Mouse (Mus musculus): ENCODE results near the gene Lrrc23. TPM values are rescaled to one million over a fixed set of nuclear protein-coding genes. Genes with fewer than 3 reads are reported as not detected.
"Not testable (repeated sequence)": the region's sequence is repeated elsewhere in the genome, so short reads cannot be mapped to it uniquely, and the experiment has no call there.

Lrrc23 gene
- polyA plus RNA-seq, 1 experiment from 2014 or later = 0.11 TPM

- H3K9me3 ChIP-seq (ENCODE audit: control insufficient read depth, low read length) = no peaks in the 10 kb centered on the region
- WGBS = 79% methylated on average over 3 of the region's 3 CpGs
- H3K4me3 ChIP-seq (ENCODE audit: low read depth, low read length) = no peak overlapping the region
- H3K27me3 ChIP-seq (replicated peaks; ENCODE audit: control insufficient read depth, insufficient read depth, low read length) = no peaks in the 10 kb centered on the region
- H3K4me1 ChIP-seq (replicated peaks; ENCODE audit: control insufficient read depth, insufficient read depth, low read length) = peaks cover 20% of the 10 kb centered on the region
- no peak overlapping the region for H3K4me2 ChIP-seq
- DNase-seq (ENCODE audit: low spot score) (no peak), ATAC-seq (replicated peaks; ENCODE audit: low FRiP score) (no peak)
- H3K27ac ChIP-seq (ENCODE audit: low read depth, low read length) = no peak overlapping the region
- H3K9ac ChIP-seq (ENCODE audit: low read depth, low read length) = no peak overlapping the region
- no peaks in the 10 kb centered on the region for H3K36me3 ChIP-seq (ENCODE audit: control insufficient read depth, insufficient read depth, low read length)
Observed at GRCm38 (mm10) chr6:124804341-124804740, 24.8 kb upstream of the Lrrc23 start.

- H3K9ac ChIP-seq (ENCODE audit: low read depth, low read length); H3K27me3 ChIP-seq (replicated peaks; ENCODE audit: control insufficient read depth, insufficient read depth, low read length); ATAC-seq (replicated peaks; ENCODE audit: low FRiP score); H3K4me3 ChIP-seq (ENCODE audit: low read depth, low read length); H3K4me2 ChIP-seq; H3K9me3 ChIP-seq (ENCODE audit: control insufficient read depth, low read length); DNase-seq (ENCODE audit: low spot score); H3K36me3 ChIP-seq (ENCODE audit: control insufficient read depth, insufficient read depth, low read length); H3K27ac ChIP-seq (ENCODE audit: low read depth, low read length): not testable (repeated sequence)
- peaks cover 20% of the 10 kb centered on the region for H3K4me1 ChIP-seq (replicated peaks; ENCODE audit: control insufficient read depth, insufficient read depth, low read length)
- WGBS = 88% methylated on average over 4 of the region's 4 CpGs
Observed at GRCm38 (mm10) chr6:124803691-124804090, 24.2 kb upstream of the Lrrc23 start.

GRCm38 (mm10) chr6:124803061-124803460 lies 23.5 kb upstream of the Lrrc23 start:
- Histone ChIP-seq H3K9me3 (ENCODE audit: control insufficient read depth, low read length) (no peaks in the 10 kb centered on the region), H3K36me3 (ENCODE audit: control insufficient read depth, insufficient read depth, low read length) (no peaks in the 10 kb centered on the region), H3K9ac (ENCODE audit: low read depth, low read length) (no peak overlapping the region), H3K4me3 (ENCODE audit: low read depth, low read length) (no peak overlapping the region), H3K4me2 (no peak overlapping the region; the same call in 1 of the 2 replicates), H3K4me1 (replicated peaks; ENCODE audit: control insufficient read depth, insufficient read depth, low read length) (peaks cover 18% of the 10 kb centered on the region), H3K27me3 (replicated peaks; ENCODE audit: control insufficient read depth, insufficient read depth, low read length) (no peaks in the 10 kb centered on the region), H3K27ac (ENCODE audit: low read depth, low read length) (no peak overlapping the region)
- ATAC-seq (replicated peaks; ENCODE audit: low FRiP score) (no peak), DNase-seq (ENCODE audit: low spot score) (no peak)
- 65% methylated on average over 3 of the region's 3 CpGs for WGBS

- not testable (repeated sequence) for H3K36me3 ChIP-seq (ENCODE audit: control insufficient read depth, insufficient read depth, low read length); H3K9me3 ChIP-seq (ENCODE audit: control insufficient read depth, low read length); DNase-seq (ENCODE audit: low spot score); H3K27me3 ChIP-seq (replicated peaks; ENCODE audit: control insufficient read depth, insufficient read depth, low read length)
- peak; percentile 47 for ATAC-seq (replicated peaks; ENCODE audit: low FRiP score)
- WGBS = 13% methylated on average over 4 of the region's 9 CpGs
- Histone ChIP-seq H3K27ac (ENCODE audit: low read depth, low read length) (peak overlapping the region; percentile 77), H3K4me2 (peak overlapping the region; percentile 65), H3K4me1 (replicated peaks; ENCODE audit: control insufficient read depth, insufficient read depth, low read length) (peaks cover 13% of the 10 kb centered on the region), H3K9ac (ENCODE audit: low read depth, low read length) (peak overlapping the region; percentile 55), H3K4me3 (ENCODE audit: low read depth, low read length) (peak overlapping the region; percentile 28)
Observed at GRCm38 (mm10) chr6:124802400-124802799, 22.9 kb upstream of the Lrrc23 start.

GRCm38 (mm10) chr6:124796200-124796599 lies 16.7 kb upstream of the Lrrc23 start:
- Histone ChIP-seq H3K4me3 (ENCODE audit: low read depth, low read length) (no peak overlapping the region), H3K4me2 (no peak overlapping the region), H3K4me1 (replicated peaks; ENCODE audit: control insufficient read depth, insufficient read depth, low read length) (0 out of 2 replicates have a peak, but pooled peaks cover 5% of the 10 kb centered on the region), H3K9ac (ENCODE audit: low read depth, low read length) (no peak overlapping the region), H3K9me3 (ENCODE audit: control insufficient read depth, low read length) (no peaks in the 10 kb centered on the region), H3K27ac (ENCODE audit: low read depth, low read length) (peak overlapping the region; percentile 34; the same call in 1 of the 2 replicates), H3K27me3 (replicated peaks; ENCODE audit: control insufficient read depth, insufficient read depth, low read length) (no peaks in the 10 kb centered on the region), H3K36me3 (ENCODE audit: control insufficient read depth, insufficient read depth, low read length) (no peaks in the 10 kb centered on the region)
- DNase-seq (ENCODE audit: low spot score) (no peak), ATAC-seq (replicated peaks; ENCODE audit: low FRiP score) (no peak)
- 90% methylated on average over 2 of the region's 2 CpGs for WGBS

GRCm38 (mm10) chr6:124795781-124796180 lies 16.3 kb upstream of the Lrrc23 start:
- WGBS = 81% methylated on average over 4 of the region's 4 CpGs
- no peak overlapping the region for H3K4me3 ChIP-seq (ENCODE audit: low read depth, low read length)
- 0 out of 2 replicates have a peak, but pooled peaks cover 5% of the 10 kb centered on the region for H3K4me1 ChIP-seq (replicated peaks; ENCODE audit: control insufficient read depth, insufficient read depth, low read length)
- DNase-seq (ENCODE audit: low spot score) = no peak
- no peak overlapping the region for H3K9ac ChIP-seq (ENCODE audit: low read depth, low read length)
- H3K27me3 ChIP-seq (replicated peaks; ENCODE audit: control insufficient read depth, insufficient read depth, low read length) = no peaks in the 10 kb centered on the region
- no peaks in the 10 kb centered on the region for H3K9me3 ChIP-seq (ENCODE audit: control insufficient read depth, low read length)
- no peak for ATAC-seq (replicated peaks; ENCODE audit: low FRiP score)
- H3K27ac ChIP-seq (ENCODE audit: low read depth, low read length) = peak overlapping the region; percentile 34; the same call in 1 of the 2 replicates
- H3K4me2 ChIP-seq = no peak overlapping the region
- H3K36me3 ChIP-seq (ENCODE audit: control insufficient read depth, insufficient read depth, low read length) = no peaks in the 10 kb centered on the region

GRCm38 (mm10) chr6:124791911-124792310 lies 12.4 kb upstream of the Lrrc23 start:
- Histone ChIP-seq H3K4me2 (no peak overlapping the region), H3K4me3 (ENCODE audit: low read depth, low read length) (no peak overlapping the region), H3K4me1 (replicated peaks; ENCODE audit: control insufficient read depth, insufficient read depth, low read length) (peaks cover 5% of the 10 kb centered on the region; the same call in 1 of the 2 replicates), H3K9me3 (ENCODE audit: control insufficient read depth, low read length) (no peaks in the 10 kb centered on the region), H3K27ac (ENCODE audit: low read depth, low read length) (no peak overlapping the region), H3K9ac (ENCODE audit: low read depth, low read length) (no peak overlapping the region), H3K27me3 (replicated peaks; ENCODE audit: control insufficient read depth, insufficient read depth, low read length) (no peaks in the 10 kb centered on the region), H3K36me3 (ENCODE audit: control insufficient read depth, insufficient read depth, low read length) (no peaks in the 10 kb centered on the region)
- no peak for ATAC-seq (replicated peaks; ENCODE audit: low FRiP score)
- WGBS = 86% methylated on average over 3 of the region's 3 CpGs
- DNase-seq (ENCODE audit: low spot score) = no peak

- Histone ChIP-seq H3K9me3 (ENCODE audit: control insufficient read depth, low read length) (no peaks in the 10 kb centered on the region), H3K4me3 (ENCODE audit: low read depth, low read length) (no peak overlapping the region), H3K4me1 (replicated peaks; ENCODE audit: control insufficient read depth, insufficient read depth, low read length) (no peaks in the 10 kb centered on the region; the same call in 1 of the 2 replicates), H3K9ac (ENCODE audit: low read depth, low read length) (no peak overlapping the region), H3K27ac (ENCODE audit: low read depth, low read length) (no peak overlapping the region), H3K36me3 (ENCODE audit: control insufficient read depth, insufficient read depth, low read length) (no peaks in the 10 kb centered on the region), H3K27me3 (replicated peaks; ENCODE audit: control insufficient read depth, insufficient read depth, low read length) (no peaks in the 10 kb centered on the region), H3K4me2 (no peak overlapping the region)
- DNase-seq (ENCODE audit: low spot score) (no peak), ATAC-seq (replicated peaks; ENCODE audit: low FRiP score) (no peak)
- WGBS = 67% methylated on average over 4 of the region's 4 CpGs
Observed at GRCm38 (mm10) chr6:124790121-124790520, 10.6 kb upstream of the Lrrc23 start.

GRCm38 (mm10) chr6:124789519-124789918 lies 10.0 kb upstream of the Lrrc23 start:
- no peaks in the 10 kb centered on the region; the same call in 1 of the 2 replicates for H3K4me1 ChIP-seq (replicated peaks; ENCODE audit: control insufficient read depth, insufficient read depth, low read length)
- H3K4me3 ChIP-seq (ENCODE audit: low read depth, low read length) = no peak overlapping the region
- ATAC-seq (replicated peaks; ENCODE audit: low FRiP score) (no peak), DNase-seq (ENCODE audit: low spot score) (no peak)
- H3K36me3 ChIP-seq (ENCODE audit: control insufficient read depth, insufficient read depth, low read length) = no peaks in the 10 kb centered on the region
- H3K27me3 ChIP-seq (replicated peaks; ENCODE audit: control insufficient read depth, insufficient read depth, low read length) = no peaks in the 10 kb centered on the region
- no peak overlapping the region for H3K9ac ChIP-seq (ENCODE audit: low read depth, low read length)
- H3K9me3 ChIP-seq (ENCODE audit: control insufficient read depth, low read length) = no peaks in the 10 kb centered on the region
- WGBS = 88% methylated on average over 4 of the region's 4 CpGs
- no peak overlapping the region for H3K4me2 ChIP-seq
- no peak overlapping the region for H3K27ac ChIP-seq (ENCODE audit: low read depth, low read length)
